29 mouse cellular contexts compared by ENCODE assay signal in genomic region chr15:81159212-81159611, GRCm38 (mm10). TPM values are rescaled to one million over a fixed set of nuclear protein-coding genes. Genes with fewer than 3 reads are reported as not detected.
DNase-seq lines count a peak whose midpoint lies in the region; ATAC-seq and TF ChIP-seq lines count a peak whose summit lies in the region.
"Had no signal": no experiment of that assay in that cellular context is flagged by ENCODE, and none has a peak within 500 bp of the region (broad histone marks: within the 10 kb centered on the region; RNA-seq: fewer than 3 reads in every experiment).

No protein-coding gene starts in this region.

- peaks cover 22% of the 10 kb centered on the region for H3K4me1 ChIP-seq in stomach, embryonic 16.5 days (ENCODE audit: control insufficient read depth, insufficient read depth, low read length)
- H3K4me1 ChIP-seq in midbrain, postnatal 0 days (ENCODE audit: insufficient read depth, low read length): no peaks in the 10 kb centered on the region
- H3K4me1 ChIP-seq: hindbrain, embryonic 12.5 days; neural tube, embryonic 12.5 days had no signal

- no peaks in the 10 kb centered on the region for H3K27me3 ChIP-seq in stomach, embryonic 16.5 days (ENCODE audit: control insufficient read depth, insufficient read depth, low read length)
- no peaks in the 10 kb centered on the region for H3K27me3 ChIP-seq in midbrain, postnatal 0 days (ENCODE audit: insufficient read depth, low read length)
- H3K27me3 ChIP-seq: embryonic facial prominence, embryonic 12.5 days; hindbrain, embryonic 12.5 days; intestine, embryonic 15.5 days; lung, embryonic 15.5 days; neural tube, embryonic 12.5 days had no signal

- H3K9me3 ChIP-seq in stomach, embryonic 16.5 days (replicated peaks; ENCODE audit: control insufficient read depth, low read length): no peaks in the 10 kb centered on the region
- no peaks in the 10 kb centered on the region for H3K9me3 ChIP-seq in midbrain, postnatal 0 days (ENCODE audit: low read length)
- H3K9me3 ChIP-seq: embryonic facial prominence, embryonic 12.5 days; heart, embryonic 10.5 days; hindbrain, embryonic 12.5 days; intestine, embryonic 15.5 days; lung, embryonic 15.5 days; neural tube, embryonic 12.5 days had no signal

- no peaks in the 10 kb centered on the region for H3K36me3 ChIP-seq in stomach, embryonic 16.5 days (ENCODE audit: control insufficient read depth, insufficient read depth, low read length)
- no peaks in the 10 kb centered on the region for H3K36me3 ChIP-seq in midbrain, postnatal 0 days (ENCODE audit: insufficient read depth, low read length)
- H3K36me3 ChIP-seq: embryonic facial prominence, embryonic 12.5 days; heart, embryonic 10.5 days; hindbrain, embryonic 12.5 days; intestine, embryonic 15.5 days; lung, embryonic 15.5 days; neural tube, embryonic 12.5 days had no signal

- peak; percentile 41; the same call in 1 of the 2 replicates for ATAC-seq in frontal cortex, adult (ENCODE audit: low TSS enrichment)
- no peak for ATAC-seq in stomach, embryonic 16.5 days (ENCODE audit: insufficient read depth, low FRiP score)
- ATAC-seq in midbrain, postnatal 0 days (ENCODE audit: low FRiP score): no peak
- ATAC-seq: CD4-positive, CD25-positive, alpha-beta regulatory T cell, adult 4 months; forebrain, embryonic 16.5 days; hindbrain, postnatal 0 days; intestine, embryonic 15.5 days; midbrain, embryonic 16.5 days had no signal

- H3K4me3 ChIP-seq in layer of hippocampus, adult 2 months: no peak overlapping the region
- no peak overlapping the region for H3K4me3 ChIP-seq in stomach, embryonic 16.5 days (replicated peaks; ENCODE audit: low read length)
- no peak overlapping the region for H3K4me3 ChIP-seq in midbrain, postnatal 0 days (ENCODE audit: low read depth, low read length)
- H3K4me3 ChIP-seq: embryonic facial prominence, embryonic 12.5 days; erythroblast, embryonic 14.5 days; heart, embryonic 10.5 days; hindbrain, embryonic 12.5 days; intestine, embryonic 15.5 days; lung, embryonic 15.5 days; myocyte; neural tube, embryonic 12.5 days had no signal

- no peak overlapping the region for H3K9ac ChIP-seq in stomach, embryonic 16.5 days (ENCODE audit: low read length)
- H3K9ac ChIP-seq in midbrain, postnatal 0 days (replicated peaks; ENCODE audit: low read length, poor library complexity, severe bottlenecking): no peak overlapping the region
- H3K9ac ChIP-seq: embryonic facial prominence, embryonic 12.5 days; hindbrain, embryonic 12.5 days; intestine, embryonic 15.5 days; lung, embryonic 15.5 days; neural tube, embryonic 12.5 days had no signal

- TF ChIP-seq CTCF in layer of hippocampus, adult 2 months (conservative IDR thresholded peaks at IDR 0.05): no peak
- no peak for TF ChIP-seq CTCF in midbrain, postnatal 0 days (IDR thresholded peaks at IDR 0.05)

- H3K4me2 ChIP-seq in stomach, embryonic 16.5 days (ENCODE audit: low read depth, low read length): no peak overlapping the region
- H3K4me2 ChIP-seq in midbrain, postnatal 0 days (ENCODE audit: low read depth, low read length, poor library complexity, severe bottlenecking): no peak overlapping the region
- H3K4me2 ChIP-seq: embryonic facial prominence, embryonic 12.5 days; hindbrain, embryonic 12.5 days; intestine, embryonic 15.5 days; liver, embryonic 11.5 days; lung, embryonic 15.5 days; midbrain, embryonic 11.5 days; neural tube, embryonic 12.5 days had no signal

- H3K27ac ChIP-seq in layer of hippocampus, adult 2 months: peak overlapping the region; percentile 53; the same call in 1 of the 2 replicates
- H3K27ac ChIP-seq in stomach, embryonic 16.5 days (ENCODE audit: low read length): peak overlapping the region; percentile 69; the same call in 1 of the 2 replicates
- H3K27ac ChIP-seq in midbrain, postnatal 0 days (ENCODE audit: low read depth, low read length): no peak overlapping the region
- H3K27ac ChIP-seq: embryonic facial prominence, embryonic 12.5 days; heart, embryonic 10.5 days; hindbrain, embryonic 12.5 days; hindbrain, postnatal 0 days; intestine, embryonic 15.5 days; lung, embryonic 15.5 days; neural tube, embryonic 12.5 days had no signal

- no peak for DNase-seq in frontal cortex, postnatal 10 days (ENCODE audit: low spot score in 2 of 2)
- no peak for DNase-seq in layer of hippocampus, adult 2 months (ENCODE audit: low spot score in 2 of 2)
- no peak for DNase-seq in layer of hippocampus, adult 9-10 months (ENCODE audit: low spot score)
- DNase-seq in brain, adult 2 months (ENCODE audit: low read depth, low spot score): peak; percentile 20
- DNase-seq in midbrain, postnatal 0 days (ENCODE audit: low spot score): no peak
- DNase-seq: cerebellum, adult 8-10 months; cerebellum, postnatal 36 days; gastrocnemius, postnatal 14 days; heart, adult 11 months; heart, postnatal 36 days; layer of hippocampus, adult 9-11 months; right cerebral cortex, postnatal 25 days; thymus, postnatal 4 days had no signal

- 58% methylated on average over 7 of the region's 7 CpGs for WGBS in stomach, embryonic 16.5 days
- 82% methylated on average over 7 of the region's 7 CpGs for WGBS in midbrain, postnatal 0 days

RNA-seq across cellular contexts. Expression of gene Mrtfa, which starts 31.3 kb away (rescaled TPM):
- 100 to 1,000 TPM; 109 to 115 TPM for total RNA-seq in layer of hippocampus, adult 2 months (2021)
- polyA plus RNA-seq in stomach, embryonic 16.5 days (2015; fragmentation: Nextera tagmentation; extraction: Ambion mirVana): 25.4 and 26.2 TPM in 2 replicates
- total RNA-seq in midbrain, postnatal 0 days (2014; rRNA removed): 32.1 and 44.1 TPM in 2 replicates
- 20.8 and 22.6 TPM in 2 replicates for polyA plus RNA-seq in midbrain, postnatal 0 days (2015; fragmentation: Nextera tagmentation; extraction: Ambion mirVana)
